Mouse (Mus musculus) limb, embryonic 13.5 days (tissue): Measurements from ENCODE around the gene Cox6a1. TPM values are rescaled to one million over a fixed set of nuclear protein-coding genes. Genes with fewer than 3 reads are reported as not detected.
"Not testable (repeated sequence)": the region's sequence is repeated elsewhere in the genome, so short reads cannot be mapped to it uniquely, and the experiment has no call there.

ENCODE experiments used
- ATAC-seq: fragments of 200-750 bp; cut with Nextera tagmentation; 2 replicates; pipeline ENCODE4 v1.8.0; 2017; ENCODE audit warnings: low read depth, moderate number of reproducible peaks, moderate TSS enrichment; ENCODE audit not compliant: low FRiP score
- H3K27ac ChIP-seq: fragments of 300-500 bp; sonication (generic); 2 replicates; pipeline ENCODE4 v1.5.1; 2015; ENCODE audit warnings: inconsistent platforms, mild to moderate bottlenecking, moderate library complexity
- H3K27me3 ChIP-seq: fragments of 300-500 bp; sonication (generic); 2 replicates; pipeline ENCODE4 v1.6.1; 2015; ENCODE audit warnings: mild to moderate bottlenecking, inconsistent platforms
- H3K36me3 ChIP-seq: fragments of 300-500 bp; sonication (generic); 2 replicates; pipeline ENCODE4 v1.6.1; 2015; ENCODE audit warnings: inconsistent platforms, mild to moderate bottlenecking, moderate library complexity
- H3K4me1 ChIP-seq: fragments of 300-500 bp; sonication (generic); 2 replicates; pipeline ENCODE4 v1.6.1; 2015; ENCODE audit warnings: inconsistent platforms
- H3K4me2 ChIP-seq: fragments of 300-500 bp; sonication (generic); replicated peaks from 2 replicates; pipeline ENCODE4 v1.6.1; 2015; ENCODE audit warnings: inconsistent platforms, mild to moderate bottlenecking, moderate library complexity
- H3K4me3 ChIP-seq: fragments of 300-500 bp; sonication (generic); 2 replicates; pipeline ENCODE4 v1.5.1; 2015; ENCODE audit warnings: moderate library complexity, mild to moderate bottlenecking, inconsistent platforms
- H3K9ac ChIP-seq: fragments of 300-500 bp; sonication (generic); 2 replicates; pipeline ENCODE4 v1.6.1; 2015; ENCODE audit warnings: mild to moderate bottlenecking, inconsistent platforms
- H3K9me3 ChIP-seq: fragments of 300-500 bp; sonication (generic); 2 replicates; pipeline ENCODE4 v1.6.1; 2016; ENCODE audit warnings: inconsistent platforms
- WGBS: fragments of 180-500 bp; shearing (Covaris S2); methylation state at CpG from one replicate; pipeline ENCODE4 v1.1.7; 2015; 5-methylcytosine and 5-hydroxymethylcytosine counted together
- polyA plus RNA-seq: library from polyadenylated mRNA; unstranded; fragments of >200 nt; fragmentation: Nextera tagmentation; extraction: Ambion mirVana; gene quantifications from 2 replicates; pipeline ENCODE4 v1.2.1, GENCODE M21; 2015

The Cox6a1 gene
- polyA plus RNA-seq, 1 experiment from 2014 or later = 677 TPM

DNA sequence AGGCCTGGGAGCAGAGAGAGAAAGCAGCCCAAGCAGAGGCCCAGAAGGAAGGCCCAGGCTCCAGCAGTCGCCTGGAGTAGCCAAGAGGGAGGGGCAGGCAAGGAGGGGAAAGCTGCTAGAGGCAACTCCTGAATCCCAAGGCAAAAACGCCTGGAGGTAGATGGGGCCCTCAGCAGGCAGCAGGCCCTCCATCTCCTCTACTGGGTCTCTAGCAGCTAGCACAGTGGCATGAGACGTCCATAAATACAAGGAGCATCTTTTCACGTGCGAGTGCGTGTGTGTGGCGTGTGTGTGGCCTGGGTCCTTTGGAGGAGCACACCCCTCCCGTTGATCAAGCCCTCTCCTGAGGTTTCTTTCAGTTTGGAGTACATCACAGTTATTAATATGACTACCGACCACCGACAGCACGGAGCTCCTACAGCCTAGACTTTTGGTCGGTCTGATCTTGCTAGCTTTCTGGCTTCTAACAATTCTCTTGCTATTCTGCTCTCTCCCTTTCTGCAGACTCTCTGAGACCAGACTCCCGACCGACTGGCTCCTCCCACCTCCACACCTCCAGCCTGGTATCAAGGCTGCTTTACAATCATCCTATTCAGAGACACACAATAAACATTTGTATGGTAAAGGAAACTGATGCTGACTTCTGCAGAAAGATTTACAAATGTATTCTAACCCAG, 31.7 kb downstream of the Cox6a1 start:
- H3K36me3 ChIP-seq = no peaks in the 10 kb centered on the region
- peaks cover 50% of the 10 kb centered on the region for H3K4me1 ChIP-seq
- peak; percentile 49 for ATAC-seq
- no peaks in the 10 kb centered on the region for H3K9me3 ChIP-seq
- WGBS = 6% methylated on average over 14 of the region's 14 CpGs
- peak overlapping the region; percentile 48 for H3K4me2 ChIP-seq
- peak overlapping the region; percentile 53 for H3K9ac ChIP-seq
- no peak overlapping the region for H3K4me3 ChIP-seq
- peak overlapping the region; percentile 90 for H3K27ac ChIP-seq
- no peaks in the 10 kb centered on the region for H3K27me3 ChIP-seq

DNA sequence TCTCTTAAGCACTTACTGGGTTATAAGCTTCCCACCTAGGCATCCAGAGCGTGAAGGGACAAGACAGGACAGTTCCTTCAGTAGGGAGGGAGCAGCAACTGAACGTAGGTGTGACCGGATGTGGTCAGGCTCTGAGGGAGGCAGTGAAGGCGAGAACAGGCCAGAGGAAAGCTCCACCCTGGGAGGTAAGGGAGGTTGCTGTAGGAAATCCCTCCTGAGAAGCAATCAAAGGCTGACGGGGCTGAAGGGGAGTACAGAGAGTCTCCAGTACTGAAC, 35.2 kb downstream of the Cox6a1 start:
- Histone ChIP-seq H3K4me1 (peaks cover 37% of the 10 kb centered on the region), H3K9ac (peak overlapping the region; percentile 10; the same call in 1 of the 2 replicates), H3K4me3 (no peak overlapping the region), H3K27ac (0 out of 2 replicates have a peak overlapping the region, but pooled peaks have one; percentile 3), H3K4me2 (no peak overlapping the region), H3K27me3 (no peaks in the 10 kb centered on the region), H3K36me3 (no peaks in the 10 kb centered on the region), H3K9me3 (no peaks in the 10 kb centered on the region)
- ATAC-seq = no peak
- 33% methylated on average over 5 of the region's 5 CpGs for WGBS

DNA sequence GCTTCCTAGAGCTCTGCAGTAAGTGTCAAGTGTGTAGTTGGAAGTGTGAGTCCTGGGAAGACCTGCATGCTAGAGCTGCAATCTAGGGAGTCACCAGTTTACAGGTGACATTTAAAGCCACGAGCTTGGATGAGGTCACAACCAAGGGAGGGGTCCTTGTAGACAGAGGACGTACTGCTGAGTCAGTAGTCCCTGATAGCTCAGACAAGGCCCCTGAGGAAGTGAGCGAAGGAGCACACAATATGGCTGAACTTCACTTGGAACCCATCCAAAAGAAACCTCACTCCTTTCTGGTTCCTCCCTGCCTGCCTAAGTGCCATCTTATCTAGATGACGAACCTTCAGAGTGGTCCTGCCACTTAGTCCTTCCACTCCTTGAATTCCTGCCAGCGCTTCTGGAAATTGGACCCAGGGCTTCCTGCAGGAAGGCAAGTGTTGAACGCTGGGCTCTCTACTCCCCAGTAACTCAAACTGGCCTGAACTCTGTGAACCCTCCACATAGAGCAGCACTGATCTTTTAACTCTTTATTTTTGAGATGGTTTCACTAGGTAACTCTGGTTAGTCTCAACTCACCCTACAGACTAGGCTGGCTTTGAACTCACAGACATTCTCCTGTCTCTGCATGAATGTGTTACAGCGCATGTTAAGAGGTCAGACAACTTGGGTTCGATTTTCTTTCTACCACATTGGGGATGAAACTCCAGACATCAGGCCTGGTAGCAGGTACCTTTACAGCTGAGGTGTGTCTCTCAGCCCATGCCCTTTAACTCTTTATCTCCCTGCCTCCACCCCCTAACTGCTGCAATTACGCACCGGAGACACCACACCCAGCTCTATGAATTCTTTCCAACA, 35.7 kb downstream of the Cox6a1 start:
- no peak for ATAC-seq
- H3K27me3 ChIP-seq = no peaks in the 10 kb centered on the region
- no peaks in the 10 kb centered on the region for H3K36me3 ChIP-seq
- H3K27ac ChIP-seq = no peak overlapping the region
- no peak overlapping the region for H3K4me2 ChIP-seq
- H3K9ac ChIP-seq = peak overlapping the region; percentile 10; the same call in 1 of the 2 replicates
- WGBS = 70% methylated on average over 10 of the region's 10 CpGs
- H3K4me1 ChIP-seq = peaks cover 31% of the 10 kb centered on the region
- H3K4me3 ChIP-seq = no peak overlapping the region
- H3K9me3 ChIP-seq = no peaks in the 10 kb centered on the region

DNA sequence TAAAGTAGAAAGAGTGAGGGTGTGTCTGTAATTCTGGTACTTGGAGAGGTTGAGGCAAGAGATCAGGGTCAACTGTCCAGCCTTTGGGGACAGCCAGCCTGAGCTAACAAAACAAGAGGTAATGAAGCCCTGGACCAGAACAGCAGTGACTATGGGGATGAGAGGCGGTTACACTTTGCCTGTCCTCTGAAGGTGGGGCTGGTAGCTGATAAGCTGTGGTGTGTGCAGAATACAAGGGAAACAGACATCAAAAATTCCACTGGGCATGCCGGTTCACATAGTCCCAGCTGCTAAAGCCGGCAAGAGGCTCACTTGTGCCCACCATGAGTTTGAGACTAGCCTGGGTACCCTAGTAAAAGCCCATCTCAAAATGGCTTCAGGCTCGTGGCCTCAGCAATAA, 36.4 kb downstream of the Cox6a1 start:
- ATAC-seq = no peak
- H3K36me3 ChIP-seq = no peaks in the 10 kb centered on the region
- peaks cover 24% of the 10 kb centered on the region for H3K4me1 ChIP-seq
- H3K27ac ChIP-seq = no peak overlapping the region
- no peak overlapping the region for H3K4me3 ChIP-seq
- no peaks in the 10 kb centered on the region for H3K27me3 ChIP-seq
- 81% methylated on average over 4 of the region's 4 CpGs for WGBS
- no peak overlapping the region for H3K9ac ChIP-seq
- no peak overlapping the region for H3K4me2 ChIP-seq
- no peaks in the 10 kb centered on the region for H3K9me3 ChIP-seq

DNA sequence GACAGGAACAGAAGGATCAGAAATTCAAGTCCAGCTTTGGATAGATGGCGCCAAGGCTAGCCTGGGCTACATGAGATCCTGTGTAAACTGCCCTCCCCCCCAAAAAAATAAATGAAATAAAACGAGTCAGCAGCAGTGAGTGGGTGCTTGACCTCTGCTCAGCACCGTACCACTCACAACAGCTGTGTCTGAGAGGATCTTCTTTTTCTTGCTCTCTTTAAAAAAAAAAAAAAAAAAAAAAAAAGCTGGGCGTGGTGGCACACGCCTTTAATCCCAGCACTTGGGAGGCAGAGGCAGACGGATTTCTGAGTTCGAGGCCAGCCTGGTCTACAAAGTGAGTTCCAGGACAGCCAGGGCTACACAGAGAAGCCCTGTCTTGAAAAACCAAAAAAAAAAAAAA, 46.6 kb downstream of the Cox6a1 start:
- not testable (repeated sequence) for H3K27ac ChIP-seq, H3K9ac ChIP-seq, ATAC-seq, H3K9me3 ChIP-seq, H3K4me3 ChIP-seq, H3K27me3 ChIP-seq
- WGBS = 89% methylated on average over 7 of the region's 7 CpGs
- Histone ChIP-seq H3K4me2 (0 out of 2 replicates have a peak overlapping the region, but pooled peaks have one; percentile 66), H3K4me1 (peaks cover 24% of the 10 kb centered on the region), H3K36me3 (peaks cover 20% of the 10 kb centered on the region)

DNA sequence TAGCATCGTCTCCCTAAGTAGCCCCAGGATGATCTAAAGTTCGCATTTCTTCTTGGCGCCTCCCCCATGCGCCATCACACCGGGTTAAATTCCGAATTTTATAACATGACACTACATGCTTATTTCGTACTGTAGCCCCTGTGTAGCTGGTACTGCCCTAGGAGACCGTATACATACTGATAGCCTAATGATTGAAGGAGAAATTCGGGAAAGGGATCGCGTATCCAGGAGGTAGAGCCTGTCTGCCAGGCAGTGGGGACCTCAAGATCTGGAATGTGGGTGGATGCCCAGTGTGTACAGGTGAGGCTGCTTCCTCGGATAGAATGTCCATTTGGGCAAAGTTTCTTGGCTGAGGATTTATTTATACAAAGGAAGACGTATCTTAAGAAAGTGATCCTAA, 47.2 kb downstream of the Cox6a1 start:
- H3K4me2 ChIP-seq = peak overlapping the region; percentile 66
- peaks cover 25% of the 10 kb centered on the region for H3K36me3 ChIP-seq
- H3K9ac ChIP-seq = peak overlapping the region; percentile 57
- no peaks in the 10 kb centered on the region for H3K9me3 ChIP-seq
- peak overlapping the region; percentile 71 for H3K4me3 ChIP-seq
- no peaks in the 10 kb centered on the region for H3K27me3 ChIP-seq
- no peak for ATAC-seq
- peak overlapping the region; percentile 29; the same call in 1 of the 2 replicates for H3K27ac ChIP-seq
- WGBS = 20% methylated on average over 13 of the region's 13 CpGs
- H3K4me1 ChIP-seq = peaks cover 24% of the 10 kb centered on the region

DNA sequence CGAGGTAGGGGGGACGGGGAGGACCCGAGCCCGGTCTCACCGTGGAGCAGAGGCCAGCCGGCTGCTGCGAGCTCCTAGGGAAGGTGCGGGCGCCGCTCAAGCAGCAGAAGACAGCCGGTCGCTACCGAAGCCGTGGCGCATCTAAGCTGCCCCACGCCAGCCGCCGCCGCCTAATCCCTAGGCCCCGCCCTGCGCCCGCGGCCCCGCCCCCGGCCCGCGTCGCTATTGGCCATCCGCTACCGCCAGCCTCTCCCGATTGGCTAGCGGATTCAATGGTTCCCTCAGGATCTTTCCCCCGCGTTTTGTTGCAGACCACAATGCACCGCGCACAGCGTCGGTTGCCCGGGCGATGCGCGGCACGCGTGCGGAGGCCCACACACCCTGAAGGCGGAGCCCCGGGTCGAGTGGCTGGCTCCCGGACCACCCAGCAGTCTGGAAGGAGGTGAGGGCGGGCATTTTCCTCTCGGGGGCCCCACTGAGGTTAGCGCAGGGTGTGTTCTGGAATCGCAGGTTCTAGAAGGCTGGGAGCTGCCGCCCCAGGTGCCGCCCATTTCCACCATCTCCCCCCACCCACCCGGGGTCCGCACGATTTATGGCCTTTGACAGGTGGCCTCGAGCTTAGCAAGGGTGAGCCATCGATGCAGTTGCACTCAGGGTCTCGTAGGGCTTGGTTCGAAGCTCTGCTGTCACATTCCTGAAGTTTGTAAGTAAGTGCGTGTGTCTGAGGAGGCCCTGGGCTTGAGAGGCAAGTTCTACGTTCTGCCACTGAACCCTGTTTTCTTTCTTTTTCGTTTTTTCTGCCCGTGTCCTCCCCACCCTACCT, 47.8 kb downstream of the Cox6a1 start, which contains the start of gene Dynll1:
Gene Dynll1 (minus strand): TSS at position 208 of the 823 bp plus-strand sequence.
- peaks cover 24% of the 10 kb centered on the region for H3K4me1 ChIP-seq
- peak within 1 kb of the TSS; percentile 87 for H3K9ac ChIP-seq
- peak within 1 kb of the TSS; percentile 71 for H3K4me3 ChIP-seq
- 1% methylated on average over 63 of the region's 66 CpGs for WGBS
- H3K27me3 ChIP-seq = no peaks in the 10 kb centered on the region
- H3K27ac ChIP-seq = peak within 1 kb of the TSS; percentile 89
- H3K4me2 ChIP-seq = peak within 1 kb of the TSS; percentile 82
- peak; percentile 97 for ATAC-seq
- H3K36me3 ChIP-seq = peaks cover 32% of the 10 kb centered on the region
- no peaks in the 10 kb centered on the region for H3K9me3 ChIP-seq

DNA sequence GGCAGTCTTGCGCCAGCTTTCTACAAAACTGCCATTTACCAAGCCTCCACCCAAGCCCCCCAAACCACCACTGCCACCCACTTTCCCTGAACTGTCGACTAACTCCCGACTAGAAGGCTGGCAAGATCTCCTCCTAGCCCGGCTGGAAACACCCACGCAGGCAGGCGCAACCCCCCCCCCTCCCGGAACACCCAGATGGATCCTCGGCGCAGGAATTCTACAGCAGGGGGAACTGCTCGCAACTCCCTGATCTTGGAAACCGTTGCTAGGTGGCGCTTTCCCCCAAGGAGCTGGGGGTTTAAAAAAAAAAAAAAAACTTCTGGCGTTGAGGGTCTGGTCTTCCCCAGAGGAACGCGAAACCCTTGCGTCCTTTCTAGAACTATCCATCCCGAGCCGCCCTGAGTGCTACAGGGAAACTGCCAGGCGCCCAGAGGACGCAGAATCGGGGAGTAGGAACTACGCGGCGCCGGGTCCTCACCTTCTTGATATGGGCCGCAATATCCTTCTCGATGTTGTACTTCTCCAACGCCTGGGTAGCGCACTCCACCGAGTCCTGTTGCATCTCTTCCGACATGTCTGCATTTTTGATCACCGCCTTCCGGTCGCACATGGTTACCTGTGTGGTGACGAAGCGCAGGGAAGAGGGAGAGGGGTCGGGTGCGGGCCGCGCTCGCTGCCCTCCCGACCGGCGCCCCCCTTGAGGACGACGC, 48.6 kb downstream of the Cox6a1 start:
- Histone ChIP-seq H3K4me2 (peak overlapping the region; percentile 82), H3K9ac (peak overlapping the region; percentile 87), H3K27ac (peak overlapping the region; percentile 89), H3K4me3 (peak overlapping the region; percentile 71), H3K9me3 (no peaks in the 10 kb centered on the region), H3K4me1 (peaks cover 24% of the 10 kb centered on the region), H3K27me3 (no peaks in the 10 kb centered on the region), H3K36me3 (peaks cover 40% of the 10 kb centered on the region)
- peak; percentile 1; the same call in 1 of the 2 replicates for ATAC-seq
- under 1% methylated on average over 40 of the region's 46 CpGs for WGBS

DNA sequence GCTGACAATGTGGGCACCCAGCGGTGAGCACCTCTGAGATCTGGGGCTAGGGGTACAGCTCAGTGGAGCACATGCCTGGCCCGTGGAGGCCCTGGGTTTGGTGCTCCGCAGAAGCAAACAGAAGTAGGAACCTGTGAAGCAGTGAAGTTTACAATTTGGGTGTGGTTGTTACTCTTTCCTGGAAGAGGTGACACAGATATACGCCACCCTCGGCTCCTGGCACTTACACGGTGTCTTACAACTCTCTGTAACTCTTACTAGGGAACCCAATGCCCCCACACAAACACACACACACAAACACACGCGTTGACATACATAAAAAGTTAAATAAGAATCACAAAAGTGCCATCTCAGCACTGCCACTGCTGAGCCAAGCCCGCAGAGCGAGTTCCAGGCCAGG, 52.4 kb downstream of the Cox6a1 start:
- ATAC-seq = no peak
- H3K27me3 ChIP-seq = no peaks in the 10 kb centered on the region
- H3K27ac ChIP-seq = no peak overlapping the region
- peaks cover 71% of the 10 kb centered on the region for H3K36me3 ChIP-seq
- H3K9me3 ChIP-seq = no peaks in the 10 kb centered on the region
- H3K4me2 ChIP-seq = no peak overlapping the region
- no peak overlapping the region for H3K9ac ChIP-seq
- H3K4me1 ChIP-seq = peaks cover 19% of the 10 kb centered on the region
- WGBS = 83% methylated on average over 10 of the region's 10 CpGs
- no peak overlapping the region for H3K4me3 ChIP-seq
